Mouse (Mus musculus) neural tube, embryonic 13.5 days (tissue): ENCODE results near the gene Pkd2l1. TPM values are rescaled to one million over a fixed set of nuclear protein-coding genes. Genes with fewer than 3 reads are reported as not detected.

Experiments used
- ATAC-seq: fragments of 200-750 bp; cut with Nextera tagmentation; 2 replicates; pipeline ENCODE4 v1.8.0; 2017; ENCODE audit warnings: low read depth, mild to moderate bottlenecking, moderate TSS enrichment, moderate library complexity
- H3K27ac ChIP-seq: fragments of 300-500 bp; sonication (generic); replicated peaks from 2 replicates; pipeline ENCODE4 v1.5.1; 2015; ENCODE audit warnings: moderate library complexity, mild to moderate bottlenecking, inconsistent platforms
- H3K27me3 ChIP-seq: fragments of 300-500 bp; sonication (generic); 2 replicates; pipeline ENCODE4 v1.6.1; 2015; ENCODE audit warnings: mild to moderate bottlenecking, inconsistent platforms
- H3K36me3 ChIP-seq: fragments of 300-500 bp; sonication (generic); 2 replicates; pipeline ENCODE4 v1.6.1; 2015; ENCODE audit warnings: mild to moderate bottlenecking, inconsistent platforms
- H3K4me1 ChIP-seq: fragments of 300-500 bp; sonication (generic); replicated peaks from 2 replicates; pipeline ENCODE4 v1.6.1; 2015; ENCODE audit warnings: inconsistent platforms
- H3K4me2 ChIP-seq: fragments of 300-500 bp; sonication (generic); 2 replicates; pipeline ENCODE4 v1.6.1; 2015; ENCODE audit warnings: inconsistent platforms, mild to moderate bottlenecking, moderate library complexity
- H3K4me3 ChIP-seq: fragments of 300-500 bp; sonication (generic); 2 replicates; pipeline ENCODE4 v1.5.1; 2015; ENCODE audit warnings: mild to moderate bottlenecking, inconsistent platforms
- H3K9ac ChIP-seq: fragments of 300-500 bp; sonication (generic); 2 replicates; pipeline ENCODE4 v1.6.1; 2015; ENCODE audit warnings: moderate library complexity, mild to moderate bottlenecking, inconsistent platforms
- H3K9me3 ChIP-seq: fragments of 300-500 bp; sonication (generic); 2 replicates; pipeline ENCODE4 v1.6.1; 2016; ENCODE audit warnings: inconsistent platforms
- WGBS: fragments of 180-500 bp; shearing (Covaris S2); methylation state at CpG from one replicate; pipeline ENCODE4 v1.1.7; 2015; 5-methylcytosine and 5-hydroxymethylcytosine counted together
- polyA plus RNA-seq: library from polyadenylated mRNA; unstranded; fragments of >200 nt; fragmentation: Nextera tagmentation; extraction: Ambion mirVana; gene quantifications from 2 replicates; pipeline ENCODE4 v1.2.1, GENCODE M21; 2015

The Pkd2l1 gene
- polyA plus RNA-seq: 1.8 and 2.3 TPM in 2 replicates

- Histone ChIP-seq H3K36me3 (no peaks in the 10 kb centered on the region), H3K4me2 (no peak within 1 kb of the TSS), H3K27ac (no peak within 1 kb of the TSS), H3K27me3 (no peaks in the 10 kb centered on the region), H3K4me1 (0 out of 2 replicates have a peak, but pooled peaks cover 9% of the 10 kb centered on the region), H3K9me3 (no peaks in the 10 kb centered on the region), H3K9ac (no peak within 1 kb of the TSS), H3K4me3 (no peak within 1 kb of the TSS)
- no peak for ATAC-seq
- WGBS: 32% methylated on average over 3 of the region's 3 CpGs
Measured at GRCm38 (mm10) chr19:44192342-44192741, at the start of gene Pkd2l1. Gene Pkd2l1, minus strand, starts transcription at chr19:44192442.

DNA sequence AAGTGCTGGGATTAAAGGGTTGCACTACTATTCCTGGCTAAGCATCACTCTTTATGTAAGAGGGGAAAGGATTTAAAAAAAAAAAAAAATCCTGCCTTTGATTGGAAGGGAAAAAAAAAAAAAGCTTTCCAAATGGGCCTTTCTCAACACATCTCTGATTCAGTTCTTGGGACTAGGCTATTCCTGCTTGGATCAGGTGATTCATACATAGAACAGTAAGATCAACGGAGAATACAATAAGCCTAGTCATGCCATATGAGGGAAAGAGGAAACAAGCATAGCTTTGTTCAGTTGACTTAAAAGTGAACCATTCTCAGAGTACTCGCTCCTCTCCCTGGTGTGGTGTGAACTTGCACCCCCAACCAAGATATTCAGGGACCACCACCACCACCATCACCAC, 46.7 kb upstream of the Pkd2l1 start:
- WGBS: 71% methylated on average over 2 of the region's 2 CpGs
- Histone ChIP-seq H3K36me3 (no peaks in the 10 kb centered on the region), H3K4me2 (no peak overlapping the region), H3K4me3 (no peak overlapping the region), H3K4me1 (peaks cover 5% of the 10 kb centered on the region; the same call in 1 of the 2 replicates), H3K9ac (no peak overlapping the region), H3K9me3 (no peaks in the 10 kb centered on the region), H3K27me3 (no peaks in the 10 kb centered on the region), H3K27ac (no peak overlapping the region)
- ATAC-seq: no peak

DNA sequence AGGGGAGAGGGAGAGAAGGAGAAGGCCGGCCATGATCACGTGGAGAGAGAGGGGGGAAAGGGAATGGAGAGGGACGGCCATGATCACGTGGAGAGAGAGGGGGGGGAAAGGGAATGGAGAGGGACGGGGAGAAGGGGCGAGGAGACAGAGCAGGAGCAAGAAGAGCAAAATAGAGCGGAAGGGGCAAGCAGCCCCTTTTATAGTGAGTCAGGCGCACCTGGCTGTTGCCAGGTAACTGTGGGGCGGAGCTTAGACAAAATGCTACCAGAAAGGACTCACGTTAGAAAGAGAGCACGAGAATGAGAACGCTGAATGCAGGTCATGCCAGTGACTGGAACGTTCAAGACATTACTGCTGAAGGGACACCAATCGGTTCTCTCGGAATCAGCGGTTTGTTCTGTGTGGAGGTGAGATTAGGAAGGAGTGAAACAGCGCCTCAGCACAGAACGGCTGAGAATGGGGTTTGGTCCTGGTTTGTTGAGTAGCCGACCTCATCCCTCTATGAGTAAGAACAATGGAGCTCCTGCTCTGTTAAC, 45.3 kb upstream of the Pkd2l1 start:
- H3K4me1 ChIP-seq: peaks cover 5% of the 10 kb centered on the region; the same call in 1 of the 2 replicates
- no peaks in the 10 kb centered on the region for H3K9me3 ChIP-seq
- WGBS: 21% methylated on average over 19 of the region's 19 CpGs
- H3K36me3 ChIP-seq: no peaks in the 10 kb centered on the region
- H3K27me3 ChIP-seq: no peaks in the 10 kb centered on the region
- peak overlapping the region; percentile 25 for H3K4me3 ChIP-seq
- H3K9ac ChIP-seq: 0 out of 2 replicates have a peak overlapping the region, but pooled peaks have one; percentile 43
- no peak overlapping the region for H3K27ac ChIP-seq
- H3K4me2 ChIP-seq: peak overlapping the region; percentile 51
- ATAC-seq: peak; percentile 53; the same call in 1 of the 2 replicates

GRCm38 (mm10) chr19:44231608-44232151, 39.4 kb upstream of the Pkd2l1 start:
- Histone ChIP-seq H3K27me3 (no peaks in the 10 kb centered on the region), H3K4me1 (no peaks in the 10 kb centered on the region), H3K9ac (no peak overlapping the region), H3K4me3 (no peak overlapping the region), H3K4me2 (no peak overlapping the region), H3K36me3 (no peaks in the 10 kb centered on the region), H3K9me3 (no peaks in the 10 kb centered on the region), H3K27ac (no peak overlapping the region)
- no peak for ATAC-seq
- WGBS: 93% methylated on average over 4 of the region's 4 CpGs

GRCm38 (mm10) chr19:44230212-44230611, 38.0 kb upstream of the Pkd2l1 start:
- no peak overlapping the region for H3K4me2 ChIP-seq
- H3K27ac ChIP-seq: no peak overlapping the region
- no peak overlapping the region for H3K9ac ChIP-seq
- H3K4me3 ChIP-seq: no peak overlapping the region
- no peaks in the 10 kb centered on the region for H3K4me1 ChIP-seq
- no peaks in the 10 kb centered on the region for H3K27me3 ChIP-seq
- ATAC-seq: no peak
- WGBS: 80% methylated on average over 3 of the region's 3 CpGs
- no peaks in the 10 kb centered on the region for H3K36me3 ChIP-seq
- H3K9me3 ChIP-seq: no peaks in the 10 kb centered on the region

GRCm38 (mm10) chr19:44229776-44230175, 37.5 kb upstream of the Pkd2l1 start:
- Histone ChIP-seq H3K27me3 (no peaks in the 10 kb centered on the region), H3K27ac (no peak overlapping the region), H3K4me2 (no peak overlapping the region), H3K36me3 (no peaks in the 10 kb centered on the region), H3K9me3 (no peaks in the 10 kb centered on the region), H3K4me3 (no peak overlapping the region), H3K4me1 (no peaks in the 10 kb centered on the region), H3K9ac (no peak overlapping the region)
- 81% methylated on average over 2 of the region's 2 CpGs for WGBS
- no peak for ATAC-seq

DNA sequence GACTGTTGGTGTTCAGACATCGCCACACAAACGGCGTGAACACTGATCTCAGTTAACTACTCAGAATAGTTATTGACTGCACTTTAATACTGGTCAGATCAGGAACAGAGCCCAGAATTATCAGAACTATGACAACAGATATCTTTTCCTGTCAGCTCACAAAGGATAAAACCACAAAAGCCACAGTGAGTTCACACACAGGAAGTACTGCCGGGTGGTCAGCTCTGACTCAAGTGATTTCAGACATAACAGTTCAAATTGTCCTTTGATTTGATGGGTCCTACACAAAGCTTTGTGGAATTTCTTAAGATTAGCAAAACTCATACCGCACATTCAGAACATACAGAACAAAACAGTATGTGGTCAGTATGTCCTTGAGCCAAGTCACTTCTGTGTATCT, 33.5 kb upstream of the Pkd2l1 start:
- no peak for ATAC-seq
- WGBS: 95% methylated on average over 5 of the region's 5 CpGs

DNA sequence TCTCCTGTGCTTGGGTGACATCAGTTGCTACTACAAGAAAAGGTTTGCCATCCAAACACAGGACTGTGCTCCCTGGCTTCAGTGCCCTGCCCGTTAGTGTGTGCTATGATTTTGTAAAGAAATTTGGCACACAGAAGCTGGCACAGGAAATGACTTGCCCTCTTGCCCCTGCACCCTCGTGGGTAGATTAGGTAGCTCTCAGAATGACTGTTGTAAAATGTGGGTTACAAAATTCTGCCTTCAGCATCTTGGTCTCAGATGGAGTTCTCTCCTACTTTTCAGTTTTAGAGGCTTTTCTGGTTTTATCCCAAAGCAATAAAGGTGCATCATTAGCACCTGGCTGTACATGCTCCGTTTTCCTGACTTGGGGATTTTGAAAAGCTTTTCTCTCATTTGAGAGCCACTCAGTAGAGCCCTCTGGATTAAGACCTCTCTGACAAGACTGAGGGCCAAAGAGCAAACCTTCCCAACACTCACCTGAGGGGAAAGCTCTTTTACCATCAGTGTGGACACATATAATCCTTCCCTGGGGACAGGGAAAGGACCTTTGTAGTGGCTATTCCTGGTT, 25.8 kb upstream of the Pkd2l1 start:
- ATAC-seq: no peak
- no peaks in the 10 kb centered on the region; the same call in 1 of the 2 replicates for H3K27me3 ChIP-seq
- H3K4me1 ChIP-seq: no peaks in the 10 kb centered on the region
- H3K36me3 ChIP-seq: no peaks in the 10 kb centered on the region
- no peak overlapping the region for H3K27ac ChIP-seq
- H3K9me3 ChIP-seq: no peaks in the 10 kb centered on the region
- no peak overlapping the region for H3K4me2 ChIP-seq
- H3K9ac ChIP-seq: no peak overlapping the region
- WGBS: 70% methylated on average over 3 of the region's 3 CpGs
- H3K4me3 ChIP-seq: no peak overlapping the region

More for the DNA sequence above, 33.5 kb upstream of the Pkd2l1 start:
- Histone ChIP-seq H3K27me3 (no peaks in the 10 kb centered on the region), H3K9ac (no peak overlapping the region), H3K4me3 (no peak overlapping the region), H3K36me3 (no peaks in the 10 kb centered on the region), H3K4me2 (no peak overlapping the region), H3K27ac (no peak overlapping the region), H3K9me3 (no peaks in the 10 kb centered on the region), H3K4me1 (no peaks in the 10 kb centered on the region)

- H3K9me3 ChIP-seq: no peaks in the 10 kb centered on the region
- H3K9ac ChIP-seq: no peak overlapping the region
- no peaks in the 10 kb centered on the region for H3K4me1 ChIP-seq
- H3K4me2 ChIP-seq: no peak overlapping the region
- no peak overlapping the region for H3K4me3 ChIP-seq
- no peaks in the 10 kb centered on the region; the same call in 1 of the 2 replicates for H3K27me3 ChIP-seq
- no peaks in the 10 kb centered on the region for H3K36me3 ChIP-seq
- WGBS: 72% methylated on average over 12 of the region's 12 CpGs
- ATAC-seq: no peak
- no peak overlapping the region for H3K27ac ChIP-seq
Measured at GRCm38 (mm10) chr19:44215255-44215654, 23.0 kb upstream of the Pkd2l1 start.

DNA sequence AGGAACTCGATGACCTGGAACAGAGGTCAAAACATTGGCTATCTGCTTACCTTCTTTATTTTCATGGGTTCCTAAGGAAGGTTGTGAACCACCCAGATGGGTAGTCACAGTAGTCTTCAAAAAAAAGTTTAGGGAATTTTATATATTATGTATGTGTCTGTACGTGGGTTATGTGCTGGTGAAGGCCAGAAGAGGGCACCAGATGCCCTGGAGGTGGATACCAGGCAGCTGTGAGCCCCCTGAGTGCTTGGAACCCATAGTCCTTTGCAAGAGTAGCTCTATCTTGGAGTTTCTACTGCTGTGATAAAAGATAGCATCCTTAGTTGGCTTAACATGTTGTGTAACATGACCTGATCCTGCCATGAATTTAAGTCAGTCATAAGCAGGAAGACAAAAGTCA, 14.8 kb upstream of the Pkd2l1 start:
- no peak overlapping the region for H3K9ac ChIP-seq
- WGBS: 77% methylated on average over 2 of the region's 2 CpGs
- no peaks in the 10 kb centered on the region for H3K4me1 ChIP-seq
- H3K4me2 ChIP-seq: no peak overlapping the region
- no peak overlapping the region for H3K4me3 ChIP-seq
- H3K27me3 ChIP-seq: no peaks in the 10 kb centered on the region
- H3K36me3 ChIP-seq: no peaks in the 10 kb centered on the region
- ATAC-seq: no peak
- no peak overlapping the region for H3K27ac ChIP-seq
- H3K9me3 ChIP-seq: no peaks in the 10 kb centered on the region

DNA sequence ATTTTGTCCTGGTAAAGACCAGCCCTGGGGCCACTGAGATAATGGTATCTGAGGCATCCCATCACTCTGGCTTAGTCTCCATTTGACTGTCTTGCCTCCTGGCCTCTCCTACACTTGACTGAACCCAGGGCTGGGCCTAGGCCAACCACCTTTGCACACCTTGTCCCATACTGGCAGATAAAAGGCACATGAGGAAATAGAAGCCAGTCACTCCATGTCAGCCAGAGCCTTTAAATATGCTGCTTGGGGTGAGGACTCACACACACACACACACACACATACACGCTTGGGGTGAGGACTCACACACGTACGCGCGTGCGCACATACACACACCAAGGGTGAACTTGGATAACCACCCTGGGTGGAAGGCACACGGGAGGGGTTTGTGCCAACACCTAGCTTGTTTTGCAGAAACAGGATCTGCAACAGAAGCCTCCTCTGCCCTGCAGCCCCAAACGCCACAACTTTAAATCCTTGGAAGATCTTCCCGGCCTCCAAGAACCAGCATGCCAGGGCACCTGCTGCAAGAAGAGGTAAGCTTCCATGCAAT, 10.8 kb upstream of the Pkd2l1 start, which contains the start of gene Scd3:
Gene Scd3 (plus strand): TSS at position 255 of the 550 bp plus-strand sequence.
- WGBS: 96% methylated on average over 9 of the region's 9 CpGs
- H3K27me3 ChIP-seq: no peaks in the 10 kb centered on the region
- no peak within 1 kb of the TSS for H3K4me2 ChIP-seq
- H3K4me3 ChIP-seq: no peak within 1 kb of the TSS
- H3K27ac ChIP-seq: no peak within 1 kb of the TSS
- H3K9ac ChIP-seq: no peak within 1 kb of the TSS
- H3K4me1 ChIP-seq: no peaks in the 10 kb centered on the region
- ATAC-seq: no peak
- no peaks in the 10 kb centered on the region for H3K9me3 ChIP-seq
- no peaks in the 10 kb centered on the region for H3K36me3 ChIP-seq

- Histone ChIP-seq H3K27ac (no peak overlapping the region), H3K4me3 (no peak overlapping the region), H3K27me3 (no peaks in the 10 kb centered on the region), H3K4me2 (no peak overlapping the region), H3K36me3 (no peaks in the 10 kb centered on the region), H3K4me1 (0 out of 2 replicates have a peak, but pooled peaks cover 9% of the 10 kb centered on the region), H3K9ac (no peak overlapping the region), H3K9me3 (no peaks in the 10 kb centered on the region)
- whole genome bisulfite sequencing: 78% methylated on average over 2 of the region's 2 CpGs
- no peak for ATAC-seq
Measured at GRCm38 (mm10) chr19:44198964-44199363, 6.7 kb upstream of the Pkd2l1 start.
